Mouse (Mus musculus): ENCODE measurements around the gene Zmat3. TPM values are rescaled to one million over a fixed set of nuclear protein-coding genes. Genes with fewer than 3 reads are reported as not detected.
A peak's percentile ranks its signal among the peaks of the same experiment; 100 is the strongest.

The Zmat3 gene
- polyA plus RNA-seq, 1 experiment from 2014 or later, result 10.6 TPM

- H3K4me1 ChIP-seq (ENCODE audit: control insufficient read depth, insufficient read depth, low read length), result peaks cover 13% of the 10 kb centered on the region
- no peaks in the 10 kb centered on the region for H3K36me3 ChIP-seq (ENCODE audit: control insufficient read depth, insufficient read depth, low read length)
- ATAC-seq (ENCODE audit: insufficient read depth, low FRiP score, low TSS enrichment) (no peak), DNase-seq (ENCODE audit: low spot score) (no peak)
- H3K9ac ChIP-seq (ENCODE audit: low read length), result no peak overlapping the region
- H3K27me3 ChIP-seq (ENCODE audit: control insufficient read depth, insufficient read depth, low read length), result no peaks in the 10 kb centered on the region
- no peak overlapping the region for H3K4me3 ChIP-seq (ENCODE audit: low read depth, low read length)
- H3K4me2 ChIP-seq (ENCODE audit: low read depth), result no peak overlapping the region
- no peaks in the 10 kb centered on the region for H3K9me3 ChIP-seq (ENCODE audit: control insufficient read depth, low read length)
- H3K27ac ChIP-seq (ENCODE audit: low read depth, low read length), result no peak overlapping the region
- 58% methylated on average over 2 of the region's 2 CpGs for WGBS
Observed at GRCm38 (mm10) chr3:32399931-32400330, 34.1 kb upstream of the Zmat3 start.

GRCm38 (mm10) chr3:32399381-32399780, 33.6 kb upstream of the Zmat3 start:
- Histone ChIP-seq H3K4me1 (ENCODE audit: control insufficient read depth, insufficient read depth, low read length) (peaks cover 13% of the 10 kb centered on the region), H3K9me3 (ENCODE audit: control insufficient read depth, low read length) (no peaks in the 10 kb centered on the region), H3K36me3 (ENCODE audit: control insufficient read depth, insufficient read depth, low read length) (no peaks in the 10 kb centered on the region), H3K4me2 (ENCODE audit: low read depth) (no peak overlapping the region), H3K9ac (ENCODE audit: low read length) (no peak overlapping the region), H3K4me3 (ENCODE audit: low read depth, low read length) (no peak overlapping the region), H3K27me3 (ENCODE audit: control insufficient read depth, insufficient read depth, low read length) (no peaks in the 10 kb centered on the region), H3K27ac (ENCODE audit: low read depth, low read length) (no peak overlapping the region)
- DNase-seq (ENCODE audit: low spot score) (no peak), ATAC-seq (ENCODE audit: insufficient read depth, low FRiP score, low TSS enrichment) (no peak)
- WGBS, result 39% methylated on average over 4 of the region's 4 CpGs

- H3K36me3 ChIP-seq (ENCODE audit: control insufficient read depth, insufficient read depth, low read length), result no peaks in the 10 kb centered on the region
- no peak overlapping the region for H3K27ac ChIP-seq (ENCODE audit: low read depth, low read length)
- peak overlapping the region; percentile 54 for H3K4me2 ChIP-seq (ENCODE audit: low read depth)
- 42% methylated on average over 4 of the region's 4 CpGs for WGBS
- ATAC-seq (ENCODE audit: insufficient read depth, low FRiP score, low TSS enrichment) (no peak), DNase-seq (ENCODE audit: low spot score) (no peak)
- no peak overlapping the region for H3K9ac ChIP-seq (ENCODE audit: low read length)
- no peaks in the 10 kb centered on the region for H3K9me3 ChIP-seq (ENCODE audit: control insufficient read depth, low read length)
- H3K27me3 ChIP-seq (ENCODE audit: control insufficient read depth, insufficient read depth, low read length), result no peaks in the 10 kb centered on the region
- H3K4me3 ChIP-seq (ENCODE audit: low read depth, low read length), result peak overlapping the region; percentile 88; the same call in 1 of the 2 replicates
- peaks cover 13% of the 10 kb centered on the region for H3K4me1 ChIP-seq (ENCODE audit: control insufficient read depth, insufficient read depth, low read length)
Observed at GRCm38 (mm10) chr3:32398623-32399022, 32.8 kb upstream of the Zmat3 start.

DNA sequence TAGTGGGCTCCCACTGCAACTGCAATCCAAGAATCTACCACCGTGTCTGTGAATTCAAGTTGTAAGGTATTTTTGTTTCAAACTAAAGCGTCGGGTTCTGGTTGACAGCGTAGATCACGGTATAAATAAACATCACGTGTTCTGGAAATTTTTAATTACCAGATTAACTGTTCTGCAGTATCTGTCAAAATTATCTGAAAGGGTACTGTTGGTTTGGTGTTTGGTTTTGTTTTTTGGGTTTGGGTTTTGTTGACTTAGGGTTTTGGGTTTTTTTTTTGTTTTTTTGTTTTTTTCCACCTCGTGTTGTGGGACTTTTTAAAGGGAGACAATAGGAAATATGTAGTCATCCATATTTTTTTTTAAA, 32.3 kb upstream of the Zmat3 start:
- H3K4me2 ChIP-seq (ENCODE audit: low read depth), result peak overlapping the region; percentile 54
- H3K9me3 ChIP-seq (ENCODE audit: control insufficient read depth, low read length), result no peaks in the 10 kb centered on the region
- peak overlapping the region; percentile 88 for H3K4me3 ChIP-seq (ENCODE audit: low read depth, low read length)
- no peaks in the 10 kb centered on the region for H3K27me3 ChIP-seq (ENCODE audit: control insufficient read depth, insufficient read depth, low read length)
- ATAC-seq (ENCODE audit: insufficient read depth, low FRiP score, low TSS enrichment) (no peak), DNase-seq (ENCODE audit: low spot score) (peak; percentile 16)
- peaks cover 13% of the 10 kb centered on the region for H3K4me1 ChIP-seq (ENCODE audit: control insufficient read depth, insufficient read depth, low read length)
- 3% methylated on average over 7 of the region's 7 CpGs for WGBS
- peak overlapping the region; percentile 94 for H3K9ac ChIP-seq (ENCODE audit: low read length)
- no peak overlapping the region for H3K27ac ChIP-seq (ENCODE audit: low read depth, low read length)
- no peaks in the 10 kb centered on the region for H3K36me3 ChIP-seq (ENCODE audit: control insufficient read depth, insufficient read depth, low read length)

- Histone ChIP-seq H3K4me2 (ENCODE audit: low read depth) (peak within 1 kb of the TSS; percentile 54), H3K4me3 (ENCODE audit: low read depth, low read length) (peak within 1 kb of the TSS; percentile 88), H3K9me3 (ENCODE audit: control insufficient read depth, low read length) (no peaks in the 10 kb centered on the region), H3K9ac (ENCODE audit: low read length) (peak within 1 kb of the TSS; percentile 94), H3K4me1 (ENCODE audit: control insufficient read depth, insufficient read depth, low read length) (peaks cover 13% of the 10 kb centered on the region), H3K27ac (ENCODE audit: low read depth, low read length) (peak within 1 kb of the TSS; percentile 98), H3K27me3 (ENCODE audit: control insufficient read depth, insufficient read depth, low read length) (no peaks in the 10 kb centered on the region), H3K36me3 (ENCODE audit: control insufficient read depth, insufficient read depth, low read length) (no peaks in the 10 kb centered on the region)
- DNase-seq (ENCODE audit: low spot score) (peak; percentile 72), ATAC-seq (ENCODE audit: insufficient read depth, low FRiP score, low TSS enrichment) (peak; percentile 73)
- under 1% methylated on average over 58 of the region's 65 CpGs for WGBS
Observed at GRCm38 (mm10) chr3:32397461-32398174, 31.8 kb upstream of the Zmat3 start, which contains the start of gene Pik3ca. Pik3ca (plus strand) TSS chr3:32397671.

DNA sequence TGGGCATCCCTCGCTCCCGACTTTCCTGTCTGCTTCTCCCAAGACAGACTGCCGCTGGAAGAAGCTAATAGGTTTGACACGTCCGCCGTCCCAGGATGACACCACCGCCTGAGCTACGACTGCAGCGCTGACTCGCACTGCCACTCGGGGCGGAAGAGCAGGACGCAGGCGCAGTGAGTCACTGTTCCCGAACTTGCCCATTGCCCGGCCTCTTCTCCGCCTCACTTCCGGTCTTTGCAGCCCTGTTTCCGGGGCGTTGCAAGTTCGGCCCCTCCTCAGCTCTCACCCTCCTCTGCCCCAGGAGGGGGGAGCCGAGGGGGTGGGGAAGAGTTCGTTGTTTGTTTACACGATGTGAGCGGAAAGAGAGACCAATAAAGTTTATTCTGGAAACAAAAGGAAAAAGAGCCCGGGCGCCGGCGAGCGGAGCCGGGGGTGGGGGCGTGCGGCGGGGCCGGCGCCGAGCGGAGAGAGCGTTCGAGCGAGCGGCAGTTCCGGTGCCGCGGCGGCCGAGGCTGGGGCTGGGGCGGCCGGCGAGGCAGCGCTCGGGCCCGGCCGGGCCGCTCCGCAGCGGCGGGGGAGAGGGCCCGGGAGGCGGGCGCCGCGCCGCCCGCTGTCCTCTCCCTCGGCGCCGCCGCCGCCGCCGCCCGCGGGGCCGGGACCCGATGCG, 31.1 kb upstream of the Zmat3 start:
- peak; percentile 97 for DNase-seq (ENCODE audit: low spot score)
- H3K27me3 ChIP-seq (ENCODE audit: control insufficient read depth, insufficient read depth, low read length), result no peaks in the 10 kb centered on the region
- H3K9ac ChIP-seq (ENCODE audit: low read length), result peak overlapping the region; percentile 94
- peak; percentile 97 for ATAC-seq (ENCODE audit: insufficient read depth, low FRiP score, low TSS enrichment)
- peak overlapping the region; percentile 98 for H3K27ac ChIP-seq (ENCODE audit: low read depth, low read length)
- H3K4me3 ChIP-seq (ENCODE audit: low read depth, low read length), result peak overlapping the region; percentile 88
- peak overlapping the region; percentile 54 for H3K4me2 ChIP-seq (ENCODE audit: low read depth)
- H3K4me1 ChIP-seq (ENCODE audit: control insufficient read depth, insufficient read depth, low read length), result peaks cover 13% of the 10 kb centered on the region
- WGBS, result under 1% methylated on average over 45 of the region's 77 CpGs
- H3K36me3 ChIP-seq (ENCODE audit: control insufficient read depth, insufficient read depth, low read length), result no peaks in the 10 kb centered on the region
- H3K9me3 ChIP-seq (ENCODE audit: control insufficient read depth, low read length), result no peaks in the 10 kb centered on the region

GRCm38 (mm10) chr3:32395771-32396551, 30.1 kb upstream of the Zmat3 start:
- peak overlapping the region; percentile 94 for H3K9ac ChIP-seq (ENCODE audit: low read length)
- H3K9me3 ChIP-seq (ENCODE audit: control insufficient read depth, low read length), result no peaks in the 10 kb centered on the region
- H3K4me3 ChIP-seq (ENCODE audit: low read depth, low read length), result peak overlapping the region; percentile 88
- ATAC-seq (ENCODE audit: insufficient read depth, low FRiP score, low TSS enrichment), result no peak
- H3K4me1 ChIP-seq (ENCODE audit: control insufficient read depth, insufficient read depth, low read length), result peaks cover 13% of the 10 kb centered on the region
- H3K4me2 ChIP-seq (ENCODE audit: low read depth), result peak overlapping the region; percentile 54
- H3K27me3 ChIP-seq (ENCODE audit: control insufficient read depth, insufficient read depth, low read length), result no peaks in the 10 kb centered on the region
- peak; percentile 15 for DNase-seq (ENCODE audit: low spot score)
- peak overlapping the region; percentile 63 for H3K27ac ChIP-seq (ENCODE audit: low read depth, low read length)
- 30% methylated on average over 23 of the region's 24 CpGs for WGBS
- H3K36me3 ChIP-seq (ENCODE audit: control insufficient read depth, insufficient read depth, low read length), result no peaks in the 10 kb centered on the region

DNA sequence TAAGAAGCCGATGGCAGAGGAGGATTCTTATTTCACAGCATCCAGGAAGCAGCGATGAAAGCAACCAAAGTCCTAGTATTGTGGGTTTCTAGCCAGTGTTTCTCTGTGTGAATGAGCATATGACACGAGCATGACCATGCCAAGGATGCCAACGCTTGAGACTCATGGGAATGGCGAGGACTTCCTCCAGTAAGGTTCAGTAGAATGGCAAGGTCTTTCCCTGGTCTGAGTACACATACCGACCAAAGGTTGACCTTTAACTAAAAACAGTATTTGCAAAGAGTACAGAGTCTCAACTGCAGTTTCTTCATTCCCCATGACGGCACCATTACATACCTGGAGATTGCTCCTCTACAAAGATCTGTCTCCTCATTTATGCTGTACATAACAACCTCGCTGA, 28.2 kb upstream of the Zmat3 start:
- no peak overlapping the region for H3K27ac ChIP-seq (ENCODE audit: low read depth, low read length)
- WGBS, result 92% methylated on average over 8 of the region's 8 CpGs
- no peaks in the 10 kb centered on the region for H3K27me3 ChIP-seq (ENCODE audit: control insufficient read depth, insufficient read depth, low read length)
- no peak for DNase-seq (ENCODE audit: low spot score)
- no peak for ATAC-seq (ENCODE audit: insufficient read depth, low FRiP score, low TSS enrichment)
- peaks cover 5% of the 10 kb centered on the region for H3K4me1 ChIP-seq (ENCODE audit: control insufficient read depth, insufficient read depth, low read length)
- H3K36me3 ChIP-seq (ENCODE audit: control insufficient read depth, insufficient read depth, low read length), result no peaks in the 10 kb centered on the region
- H3K9ac ChIP-seq (ENCODE audit: low read length), result no peak overlapping the region
- H3K4me2 ChIP-seq (ENCODE audit: low read depth), result no peak overlapping the region
- H3K9me3 ChIP-seq (ENCODE audit: control insufficient read depth, low read length), result no peaks in the 10 kb centered on the region
- no peak overlapping the region for H3K4me3 ChIP-seq (ENCODE audit: low read depth, low read length)
